Mouse (Mus musculus): ENCODE data around the gene Slc16a7.

DNA sequence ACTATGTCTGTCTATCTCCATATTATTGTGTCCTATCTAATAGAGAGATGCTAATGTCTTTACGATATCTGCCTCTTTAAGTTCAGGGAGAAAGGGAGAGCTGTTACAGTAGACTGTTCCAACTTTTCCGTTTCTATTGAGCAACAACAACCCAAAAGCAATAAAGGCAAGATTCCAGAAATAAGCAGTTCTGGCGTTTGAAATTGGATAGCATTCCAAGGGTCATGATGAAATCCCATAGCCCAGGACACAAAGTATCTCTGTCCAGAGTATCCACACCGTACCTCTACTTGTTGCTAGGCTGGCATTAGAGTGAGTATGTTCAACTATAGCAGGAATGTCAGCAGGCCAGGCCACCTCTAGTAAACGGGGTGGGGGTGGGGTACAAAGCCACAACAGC, 13.7 kb downstream of the Slc16a7 start:
- no peak for TF ChIP-seq POLR2A (IDR thresholded peaks at IDR 0.05; ENCODE audit: borderline replicate concordance, insufficient read depth, low read length)
- no peak for TF ChIP-seq CTCF (IDR thresholded peaks at IDR 0.05; ENCODE audit: borderline replicate concordance, insufficient read depth, low read depth, low read length)
